Mouse (Mus musculus) C2C12 (cell line): ENCODE data around the gene Qrsl1.

Source experiments
- CTCF ChIP-seq: IDR thresholded peaks from one replicate; pipeline ENCODE4 v1.5.1; 2011; ENCODE audit not compliant: control insufficient read depth, insufficient read depth, insufficient read length
- MAX ChIP-seq: IDR thresholded peaks from one replicate; pipeline ENCODE4 v1.6.1; 2011; ENCODE audit warnings: mild to moderate bottlenecking, control low read depth
- MYOD1 ChIP-seq: IDR thresholded peaks from one replicate; pipeline ENCODE4 v1.6.1; 2011; ENCODE audit warnings: low read depth; ENCODE audit not compliant: control insufficient read depth, insufficient read length
- MYOG ChIP-seq: IDR thresholded peaks from one replicate; pipeline ENCODE4 v1.6.1; 2011; ENCODE audit not compliant: control insufficient read depth, insufficient read length; ENCODE audit errors: extremely low read depth

GRCm38 (mm10) chr10:43892971-43893370 is 8.6 kb downstream of the Qrsl1 start:
- TF ChIP-seq MYOG, result no peak
- TF ChIP-seq CTCF, result no peak
- TF ChIP-seq MAX, result no peak
- no peak for TF ChIP-seq MYOD1
